Mouse (Mus musculus) erythroblast, embryonic 14.5 days (primary cell): ENCODE measurements around the gene Ece1. TPM values are rescaled to one million over a fixed set of nuclear protein-coding genes. Genes with fewer than 3 reads are reported as not detected.

ENCODE experiments used
- H3K27me3 ChIP-seq: 2 replicates; pipeline ENCODE4 v1.6.1; 2012; ENCODE audit warnings: inconsistent platforms; ENCODE audit not compliant: control insufficient read depth
- H3K36me3 ChIP-seq: 2 replicates; pipeline ENCODE4 v1.6.1; 2012; ENCODE audit warnings: mild to moderate bottlenecking, inconsistent platforms; ENCODE audit not compliant: control insufficient read depth
- H3K4me1 ChIP-seq: 2 replicates; pipeline ENCODE4 v1.6.1; 2012; ENCODE audit warnings: inconsistent platforms; ENCODE audit not compliant: control insufficient read depth
- H3K4me3 ChIP-seq: replicated peaks from 2 replicates; pipeline ENCODE3; 2012; ENCODE audit warnings: moderate library complexity, mild to moderate bottlenecking, inconsistent platforms
- H3K9me3 ChIP-seq: 2 replicates; pipeline ENCODE4 v1.6.1; 2012; ENCODE audit warnings: low read length, inconsistent platforms, mixed read lengths; ENCODE audit not compliant: control insufficient read depth
- GATA1 ChIP-seq: IDR thresholded peaks from 2 replicates; pipeline ENCODE4 v1.6.1; 2012; ENCODE audit warnings: low read length, inconsistent platforms, mixed read lengths
- TAL1 ChIP-seq: IDR thresholded peaks from 3 replicates; pipeline ENCODE4 v1.6.1; 2012; ENCODE audit warnings: low read length, inconsistent platforms, mixed read lengths
- polyA plus RNA-seq: library from polyadenylated mRNA; stranded (reverse); fragments of >175 nt; gene quantifications from 2 replicates; pipeline ENCODE4 v1.2.3, GENCODE M21; 2012

The Ece1 gene
- polyA plus RNA-seq, 1 experiment, result 1.1 TPM

DNA sequence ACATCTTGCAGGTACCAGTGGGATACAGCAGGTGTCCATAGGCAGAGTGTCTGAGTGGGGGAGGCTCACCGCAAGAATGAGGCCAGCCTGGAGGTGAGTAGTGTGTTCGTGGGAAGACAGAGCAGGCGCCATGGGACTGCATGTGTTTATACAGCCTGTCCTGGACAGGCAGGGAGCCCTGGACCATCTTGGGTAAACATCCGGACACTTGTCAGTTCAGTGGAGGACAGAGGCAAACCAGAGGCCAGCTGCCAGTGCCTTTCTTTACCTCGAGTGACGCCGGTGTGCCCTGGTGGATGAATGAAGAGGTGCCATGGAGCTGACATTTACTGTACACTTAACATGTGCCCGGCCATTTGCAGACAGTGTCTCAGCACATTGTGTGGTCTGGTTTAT lies 26.0 kb downstream of the Ece1 start:
- Histone ChIP-seq H3K36me3 (peaks cover 2% of the 10 kb centered on the region; the same call in 1 of the 2 replicates), H3K4me1 (peaks cover 23% of the 10 kb centered on the region), H3K27me3 (no peaks in the 10 kb centered on the region), H3K4me3 (no peak overlapping the region), H3K9me3 (no peaks in the 10 kb centered on the region)
- no peak for TF ChIP-seq GATA1
- no peak for TF ChIP-seq TAL1

DNA sequence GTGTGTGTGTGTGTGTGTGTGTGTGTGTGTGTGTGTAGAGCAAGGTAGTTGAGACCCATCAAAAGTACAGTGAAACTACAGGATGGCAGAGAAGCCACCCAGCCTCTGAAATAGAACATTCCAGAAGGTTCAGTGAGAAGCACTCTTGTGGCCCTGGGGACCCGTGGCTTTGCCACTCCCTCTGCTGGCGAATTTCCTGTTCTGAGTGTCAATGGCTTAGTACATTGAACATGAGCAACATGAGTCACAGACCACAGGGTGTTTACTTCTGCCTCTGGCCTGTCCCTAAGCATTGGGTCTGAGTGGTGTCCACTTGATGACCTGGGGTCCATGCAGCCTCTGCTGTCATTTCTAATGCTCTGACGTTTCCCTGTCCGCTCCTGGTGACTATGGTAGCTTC lies 28.6 kb downstream of the Ece1 start:
- TF ChIP-seq GATA1 (no peak), TAL1 (no peak)
- Histone ChIP-seq H3K36me3 (peaks cover 2% of the 10 kb centered on the region; the same call in 1 of the 2 replicates), H3K9me3 (no peaks in the 10 kb centered on the region), H3K4me3 (no peak overlapping the region), H3K27me3 (no peaks in the 10 kb centered on the region), H3K4me1 (peaks cover 19% of the 10 kb centered on the region)

DNA sequence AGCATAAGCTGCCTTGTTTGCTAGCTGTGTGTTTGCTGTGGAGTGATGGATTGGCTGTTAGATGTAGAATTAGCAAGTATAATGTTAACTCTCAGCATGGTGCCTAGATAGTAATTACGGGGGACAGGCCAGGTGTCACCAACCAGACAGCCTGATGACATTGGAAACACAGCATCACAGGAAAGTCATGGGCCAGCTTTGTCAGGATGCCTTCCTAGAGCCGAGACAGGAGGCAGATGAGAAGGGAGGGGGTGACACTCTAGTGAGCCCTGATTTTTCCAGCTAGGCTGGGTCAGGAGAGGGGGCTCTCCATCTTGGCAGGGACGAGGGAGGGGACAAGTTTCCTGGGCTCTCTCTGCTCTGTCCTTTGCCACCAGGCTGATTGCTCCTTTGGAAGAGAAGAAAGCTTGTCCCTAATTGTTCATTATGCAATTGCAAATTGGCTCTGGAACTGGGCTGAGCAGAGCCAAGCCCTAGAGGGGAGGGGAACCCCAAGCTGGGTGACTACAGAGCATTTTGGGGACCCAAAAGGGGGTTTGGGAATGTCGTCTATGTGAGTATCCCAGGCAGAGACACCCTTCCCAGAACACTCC lies 29.6 kb downstream of the Ece1 start:
- no peak overlapping the region for H3K4me3 ChIP-seq
- H3K9me3 ChIP-seq, result no peaks in the 10 kb centered on the region
- no peaks in the 10 kb centered on the region for H3K27me3 ChIP-seq
- TF ChIP-seq TAL1 (no peak), GATA1 (no peak)
- H3K4me1 ChIP-seq, result peaks cover 16% of the 10 kb centered on the region
- H3K36me3 ChIP-seq, result peaks cover 2% of the 10 kb centered on the region; the same call in 1 of the 2 replicates

DNA sequence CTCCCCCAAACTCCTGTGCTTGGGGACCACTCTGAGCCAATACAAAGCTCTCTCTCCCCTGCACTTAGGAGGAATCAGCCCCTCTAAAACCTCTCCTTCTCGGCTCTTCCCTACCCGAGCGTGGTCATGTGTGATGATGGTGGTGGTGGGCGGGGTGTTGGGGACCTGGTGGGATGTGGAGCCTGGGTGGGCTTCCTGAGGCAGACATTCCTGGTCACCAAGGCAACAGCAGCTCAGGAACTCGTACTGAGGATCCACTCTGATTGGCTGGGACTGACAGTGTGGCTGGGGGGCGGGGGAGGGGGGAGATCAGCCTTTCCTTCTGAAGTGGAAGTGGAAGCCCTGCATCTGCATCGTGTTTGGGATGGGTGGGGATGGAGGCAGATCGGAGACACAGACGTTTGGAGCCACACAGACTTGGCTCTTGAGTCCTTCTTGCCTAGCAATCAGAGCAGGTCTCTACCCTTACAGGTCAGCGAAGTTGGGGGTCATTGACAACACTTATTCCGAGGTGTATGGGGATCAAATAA lies 30.7 kb downstream of the Ece1 start:
- Histone ChIP-seq H3K9me3 (no peaks in the 10 kb centered on the region), H3K36me3 (peaks cover 2% of the 10 kb centered on the region; the same call in 1 of the 2 replicates), H3K27me3 (no peaks in the 10 kb centered on the region), H3K4me1 (peaks cover 6% of the 10 kb centered on the region), H3K4me3 (no peak overlapping the region)
- TF ChIP-seq TAL1 (no peak), GATA1 (no peak)

DNA sequence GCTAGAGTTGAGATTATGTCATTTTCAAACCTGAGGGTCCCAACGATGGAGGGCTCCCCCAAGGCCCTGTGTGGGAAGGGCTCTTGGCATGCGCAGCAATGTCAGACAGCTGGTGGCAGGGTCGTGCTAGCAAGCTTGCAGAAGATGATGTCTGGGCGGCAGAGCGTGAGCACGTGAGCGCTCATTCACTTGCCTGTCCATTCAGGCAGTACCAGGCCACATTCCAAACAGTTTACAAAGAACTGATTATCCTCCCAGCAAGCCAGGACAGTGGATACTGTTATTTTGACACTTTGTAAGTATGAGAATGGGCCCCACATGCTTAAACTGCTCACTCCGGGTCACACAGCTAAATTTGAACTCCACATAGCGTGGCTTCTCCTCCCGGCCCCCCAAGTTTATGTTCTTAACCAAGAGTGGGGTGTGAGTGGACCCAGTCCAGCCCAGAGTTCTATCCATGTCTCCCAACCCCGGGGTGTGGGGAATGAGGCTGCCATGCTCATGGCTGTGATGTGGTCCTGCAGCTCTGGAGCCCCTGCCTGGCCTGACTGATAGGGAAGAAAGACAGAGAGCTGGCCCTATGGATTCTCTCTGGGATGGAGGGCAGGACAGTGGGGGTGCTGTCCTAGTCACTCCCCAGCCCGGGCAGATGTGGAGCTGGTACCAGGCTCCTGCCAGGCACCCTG lies 34.7 kb downstream of the Ece1 start:
- Histone ChIP-seq H3K9me3 (no peaks in the 10 kb centered on the region), H3K36me3 (no peaks in the 10 kb centered on the region; the same call in 1 of the 2 replicates), H3K4me1 (no peaks in the 10 kb centered on the region), H3K27me3 (peaks cover 4% of the 10 kb centered on the region), H3K4me3 (no peak overlapping the region)
- TF ChIP-seq TAL1, result no peak
- TF ChIP-seq GATA1, result no peak

DNA sequence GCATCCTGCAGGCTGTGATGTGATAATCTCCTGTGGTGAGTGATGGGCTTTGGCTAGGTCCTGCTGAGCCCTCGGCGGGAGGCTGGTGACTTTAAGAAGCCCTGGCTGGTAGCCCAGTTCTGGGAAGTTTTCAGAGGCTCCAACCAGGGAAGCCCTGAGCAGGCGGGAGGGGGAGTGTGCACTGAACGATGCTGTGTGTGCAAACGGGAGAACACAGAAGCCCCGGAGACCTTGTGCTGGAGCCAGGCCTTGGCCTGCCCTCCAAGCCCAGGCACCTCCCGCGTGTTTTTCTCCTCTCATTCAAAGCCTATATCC lies 35.2 kb downstream of the Ece1 start:
- Histone ChIP-seq H3K4me1 (no peaks in the 10 kb centered on the region), H3K36me3 (no peaks in the 10 kb centered on the region; the same call in 1 of the 2 replicates), H3K4me3 (no peak overlapping the region), H3K27me3 (peaks cover 4% of the 10 kb centered on the region), H3K9me3 (no peaks in the 10 kb centered on the region)
- TF ChIP-seq GATA1 (no peak), TAL1 (no peak)

DNA sequence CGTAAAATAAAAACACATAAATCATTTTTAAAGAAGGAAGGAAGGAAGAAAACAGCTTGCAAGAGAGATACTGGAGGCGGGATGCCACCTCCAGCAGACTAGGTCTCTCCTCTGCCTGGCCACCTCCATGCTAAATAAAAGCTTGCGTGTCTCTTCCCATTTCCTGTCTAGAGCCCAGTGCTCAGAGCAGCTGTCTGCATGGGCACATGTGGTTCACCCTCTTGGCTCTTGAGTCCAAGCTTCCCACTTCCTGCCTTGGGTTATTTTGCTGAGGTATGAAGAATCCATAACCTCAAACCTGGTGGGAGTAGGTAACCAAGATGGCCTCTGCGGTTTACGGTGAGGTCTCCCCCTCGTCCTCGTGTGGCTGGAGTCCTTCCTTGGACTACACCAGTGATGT lies 36.5 kb downstream of the Ece1 start:
- Histone ChIP-seq H3K9me3 (no peaks in the 10 kb centered on the region), H3K27me3 (peaks cover 4% of the 10 kb centered on the region), H3K4me3 (no peak overlapping the region), H3K4me1 (no peaks in the 10 kb centered on the region), H3K36me3 (no peaks in the 10 kb centered on the region; the same call in 1 of the 2 replicates)
- TF ChIP-seq TAL1 (no peak), GATA1 (no peak)

DNA sequence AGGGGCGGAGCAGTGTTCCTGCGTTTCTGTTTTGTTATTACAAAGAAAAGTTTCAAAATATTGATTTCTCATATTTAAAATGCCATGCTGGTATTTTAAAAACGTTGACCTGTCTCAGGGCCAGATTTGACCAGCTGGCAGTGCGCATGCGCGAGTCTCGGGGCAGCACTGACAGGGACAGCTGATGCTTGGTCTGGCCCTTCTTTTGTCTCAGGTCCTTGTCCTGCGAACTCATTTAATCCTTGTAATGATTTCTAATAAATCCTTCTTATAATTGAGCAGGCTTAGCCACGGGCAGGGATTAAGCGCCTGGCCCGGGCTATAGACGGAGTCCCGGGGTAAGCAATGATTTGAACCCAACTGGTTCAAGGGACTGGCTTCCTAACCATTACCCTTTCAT lies 40.2 kb downstream of the Ece1 start:
- Histone ChIP-seq H3K36me3 (no peaks in the 10 kb centered on the region), H3K4me3 (no peak overlapping the region), H3K4me1 (no peaks in the 10 kb centered on the region; the same call in 1 of the 2 replicates), H3K9me3 (no peaks in the 10 kb centered on the region), H3K27me3 (peaks cover 4% of the 10 kb centered on the region)
- TF ChIP-seq GATA1 (no peak), TAL1 (no peak)

DNA sequence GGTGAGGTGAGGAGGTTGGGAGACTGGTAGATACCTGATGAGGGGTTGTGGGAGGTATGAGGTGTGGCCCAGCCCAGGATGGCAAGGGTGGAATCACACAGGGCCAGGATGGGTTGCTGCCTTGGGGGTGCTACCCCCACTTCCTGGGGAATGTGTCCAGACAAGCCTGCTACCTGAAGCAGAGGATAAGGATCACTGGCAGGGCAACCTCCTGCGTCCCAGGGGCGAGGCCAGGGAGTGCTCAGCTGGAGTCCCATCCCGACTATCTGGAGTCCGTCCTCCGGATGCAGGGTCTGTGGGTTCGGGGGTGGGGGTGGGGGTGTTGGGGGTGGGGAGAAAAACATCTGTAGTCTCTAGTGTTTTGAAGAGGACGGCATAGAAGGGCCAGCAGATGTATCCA lies 40.8 kb downstream of the Ece1 start:
- H3K4me3 ChIP-seq, result no peak overlapping the region
- H3K27me3 ChIP-seq, result peaks cover 4% of the 10 kb centered on the region
- no peaks in the 10 kb centered on the region; the same call in 1 of the 2 replicates for H3K4me1 ChIP-seq
- no peaks in the 10 kb centered on the region for H3K36me3 ChIP-seq
- no peaks in the 10 kb centered on the region for H3K9me3 ChIP-seq
- no peak for TF ChIP-seq GATA1
- no peak for TF ChIP-seq TAL1
